Mouse (Mus musculus): ENCODE measurements around the gene Opn1sw. TPM values are rescaled to one million over a fixed set of nuclear protein-coding genes. Genes with fewer than 3 reads are reported as not detected.
"Not testable (repeated sequence)": the region's sequence is repeated elsewhere in the genome, so short reads cannot be mapped to it uniquely, and the experiment has no call there.

Gene Opn1sw
- polyA plus RNA-seq, 1 experiment from 2014 or later, result 0.37 TPM

DNA sequence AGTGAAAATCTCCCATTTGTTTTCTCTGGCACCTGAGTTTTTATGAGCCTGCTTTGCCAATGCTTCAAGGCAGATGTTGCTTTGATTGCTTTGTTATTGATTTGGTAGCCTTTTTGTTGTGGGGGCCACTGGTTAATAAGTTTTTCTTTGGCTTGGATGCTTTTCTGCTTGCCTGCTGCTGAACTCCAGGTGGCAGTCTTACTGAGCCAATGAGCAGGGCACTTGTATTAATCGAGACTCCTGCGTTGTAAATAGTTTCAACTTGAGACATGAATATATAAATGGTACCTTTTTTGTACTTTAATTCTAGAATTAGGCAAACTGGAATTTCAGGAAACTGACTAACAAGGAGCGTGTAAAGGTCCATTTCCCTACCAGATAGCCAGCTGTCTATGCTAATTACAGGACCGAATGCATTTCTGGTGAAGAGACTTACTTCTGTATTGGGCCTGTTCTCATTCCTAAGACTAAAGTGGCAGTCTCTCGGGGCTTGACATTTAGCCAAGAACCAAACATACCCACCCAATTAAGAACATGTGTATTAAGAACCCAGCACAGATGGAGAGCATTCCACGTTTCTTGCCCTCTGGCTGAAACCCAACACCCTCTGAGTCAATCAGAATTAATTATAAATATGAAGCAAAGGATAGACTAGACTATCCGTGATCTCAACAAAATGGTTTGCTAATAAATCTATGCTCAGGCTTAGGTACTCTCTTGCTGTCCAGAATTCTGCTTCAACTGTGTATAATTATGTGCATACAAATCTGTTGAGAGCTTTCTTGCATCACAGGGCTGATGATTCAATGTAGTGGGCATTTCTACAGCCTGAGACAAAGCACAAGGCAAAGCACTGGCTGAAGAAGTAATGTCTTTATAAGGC is 25.8 kb downstream of the Opn1sw start:
- Histone ChIP-seq H3K27me3 (ENCODE audit: control insufficient read depth, insufficient read depth, low read length) (no peaks in the 10 kb centered on the region), H3K36me3 (ENCODE audit: control insufficient read depth, insufficient read depth, low read length) (peaks cover 11% of the 10 kb centered on the region), H3K4me2 (ENCODE audit: low read depth, low read length) (no peak overlapping the region), H3K9me3 (ENCODE audit: control insufficient read depth, low read length) (no peaks in the 10 kb centered on the region), H3K4me1 (ENCODE audit: control insufficient read depth, insufficient read depth, low read length) (no peaks in the 10 kb centered on the region), H3K9ac (replicated peaks; ENCODE audit: low read depth, low read length) (no peak overlapping the region), H3K4me3 (ENCODE audit: low read depth, low read length) (no peak overlapping the region), H3K27ac (ENCODE audit: low read depth, low read length) (no peak overlapping the region)
- 56% methylated on average over 7 of the region's 7 CpGs for WGBS
- ATAC-seq (ENCODE audit: low read depth), result no peak

DNA sequence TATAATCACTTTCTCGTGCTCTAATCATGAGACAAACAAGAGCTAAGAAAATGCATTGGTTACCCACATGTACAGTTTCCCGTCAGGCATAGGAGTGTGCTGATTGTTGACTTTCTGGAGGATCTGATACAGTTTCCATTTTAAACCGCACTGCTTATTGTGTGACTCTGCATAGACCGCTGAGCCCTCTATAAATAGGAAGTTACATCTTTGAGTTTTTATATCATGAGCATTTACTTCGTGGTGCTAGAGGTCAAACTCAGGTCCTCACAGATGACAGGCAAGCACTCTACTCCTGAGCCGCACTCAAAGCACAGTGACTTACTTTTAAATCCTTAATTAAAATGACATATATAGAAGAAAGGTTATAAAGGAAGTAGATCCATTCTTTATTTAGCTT is 28.1 kb downstream of the Opn1sw start:
- H3K4me1 ChIP-seq (ENCODE audit: control insufficient read depth, insufficient read depth, low read length), result no peaks in the 10 kb centered on the region
- ATAC-seq (ENCODE audit: low read depth), result no peak
- H3K4me2 ChIP-seq (ENCODE audit: low read depth, low read length), result no peak overlapping the region
- no peak overlapping the region for H3K4me3 ChIP-seq (ENCODE audit: low read depth, low read length)
- no peak overlapping the region for H3K27ac ChIP-seq (ENCODE audit: low read depth, low read length)
- H3K9me3 ChIP-seq (ENCODE audit: control insufficient read depth, low read length), result no peaks in the 10 kb centered on the region
- H3K36me3 ChIP-seq (ENCODE audit: control insufficient read depth, insufficient read depth, low read length), result no peaks in the 10 kb centered on the region
- no peaks in the 10 kb centered on the region for H3K27me3 ChIP-seq (ENCODE audit: control insufficient read depth, insufficient read depth, low read length)
- 90% methylated on average over 6 of the region's 6 CpGs for WGBS
- H3K9ac ChIP-seq (replicated peaks; ENCODE audit: low read depth, low read length), result no peak overlapping the region

DNA sequence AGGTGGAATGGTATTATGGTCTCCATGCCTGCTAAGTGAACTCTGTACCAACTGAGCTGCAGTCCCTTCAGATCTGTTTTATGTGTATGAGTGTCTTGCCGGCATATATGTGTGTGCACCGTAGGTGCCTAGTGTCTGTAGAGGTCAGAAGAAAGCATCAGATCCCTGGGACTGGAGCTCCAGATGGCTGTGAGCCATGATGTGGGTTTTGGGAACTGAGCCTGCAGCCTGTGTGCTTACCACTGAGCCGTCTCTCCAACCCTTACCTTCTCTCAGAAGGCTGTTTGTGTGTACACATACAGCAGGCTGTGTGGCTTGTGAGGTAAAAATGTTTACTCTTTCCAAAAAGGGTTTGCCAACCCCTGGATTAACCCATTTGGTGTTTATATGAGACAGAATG is 28.9 kb downstream of the Opn1sw start:
- H3K4me3 ChIP-seq (ENCODE audit: low read depth, low read length), result no peak overlapping the region
- no peaks in the 10 kb centered on the region for H3K36me3 ChIP-seq (ENCODE audit: control insufficient read depth, insufficient read depth, low read length)
- H3K9me3 ChIP-seq (ENCODE audit: control insufficient read depth, low read length), result no peaks in the 10 kb centered on the region
- H3K27me3 ChIP-seq (ENCODE audit: control insufficient read depth, insufficient read depth, low read length), result no peaks in the 10 kb centered on the region
- no peak for ATAC-seq (ENCODE audit: low read depth)
- H3K27ac ChIP-seq (ENCODE audit: low read depth, low read length), result no peak overlapping the region
- no peaks in the 10 kb centered on the region for H3K4me1 ChIP-seq (ENCODE audit: control insufficient read depth, insufficient read depth, low read length)
- no peak overlapping the region for H3K9ac ChIP-seq (replicated peaks; ENCODE audit: low read depth, low read length)
- 99% methylated on average over 3 of the region's 3 CpGs for WGBS
- no peak overlapping the region for H3K4me2 ChIP-seq (ENCODE audit: low read depth, low read length)

DNA sequence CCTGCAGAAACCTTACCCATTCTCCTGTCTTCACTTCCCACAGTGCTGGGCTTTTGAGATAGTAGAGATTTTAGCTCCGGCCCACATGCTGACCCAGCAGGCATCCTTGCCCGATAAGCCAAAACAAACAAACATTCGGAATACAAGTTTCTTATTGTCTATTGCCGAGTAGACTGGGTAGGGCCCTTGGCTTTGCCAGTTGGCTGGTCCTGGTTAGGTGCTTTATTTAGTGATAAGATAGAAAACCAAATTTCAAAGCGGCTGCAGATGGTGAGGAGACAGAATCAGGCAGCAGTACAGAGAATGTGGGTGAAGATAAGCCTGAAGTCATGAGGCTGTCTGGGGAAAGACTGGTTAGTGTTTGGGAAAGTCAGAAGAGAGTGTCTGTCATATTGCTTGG is 35.5 kb downstream of the Opn1sw start:
- no peaks in the 10 kb centered on the region for H3K9me3 ChIP-seq (ENCODE audit: control insufficient read depth, low read length)
- H3K36me3 ChIP-seq (ENCODE audit: control insufficient read depth, insufficient read depth, low read length), result no peaks in the 10 kb centered on the region
- no peak overlapping the region for H3K9ac ChIP-seq (replicated peaks; ENCODE audit: low read depth, low read length)
- no peak overlapping the region for H3K27ac ChIP-seq (ENCODE audit: low read depth, low read length)
- no peaks in the 10 kb centered on the region for H3K27me3 ChIP-seq (ENCODE audit: control insufficient read depth, insufficient read depth, low read length)
- no peak overlapping the region for H3K4me3 ChIP-seq (ENCODE audit: low read depth, low read length)
- H3K4me1 ChIP-seq (ENCODE audit: control insufficient read depth, insufficient read depth, low read length), result peaks cover 7% of the 10 kb centered on the region; the same call in 1 of the 2 replicates
- H3K4me2 ChIP-seq (ENCODE audit: low read depth, low read length), result no peak overlapping the region
- WGBS, result 64% methylated on average over 5 of the region's 5 CpGs
- ATAC-seq (ENCODE audit: low read depth), result no peak

DNA sequence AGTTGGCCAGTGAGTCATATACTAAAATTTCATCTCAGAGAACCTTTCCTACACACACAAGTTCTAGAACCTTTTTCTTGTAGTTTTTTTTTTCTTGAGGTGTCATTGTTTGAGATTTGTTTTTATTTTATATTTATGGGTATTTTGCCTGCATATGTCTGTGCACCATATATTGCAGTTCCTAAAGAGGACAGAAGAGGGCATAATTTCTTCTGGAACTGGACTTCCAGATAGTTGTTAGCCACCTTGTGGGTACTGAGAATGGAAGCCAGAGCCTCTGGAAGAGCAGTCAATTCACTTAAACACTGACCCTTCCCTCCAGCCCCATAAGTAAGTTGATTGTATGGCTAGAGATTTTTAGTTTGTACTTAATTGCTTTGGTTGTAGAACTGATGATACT is 36.7 kb downstream of the Opn1sw start:
- peaks cover 7% of the 10 kb centered on the region; the same call in 1 of the 2 replicates for H3K4me1 ChIP-seq (ENCODE audit: control insufficient read depth, insufficient read depth, low read length)
- no peak for ATAC-seq (ENCODE audit: low read depth)
- no peak overlapping the region for H3K4me2 ChIP-seq (ENCODE audit: low read depth, low read length)
- H3K9ac ChIP-seq (replicated peaks; ENCODE audit: low read depth, low read length), result no peak overlapping the region
- H3K27me3 ChIP-seq (ENCODE audit: control insufficient read depth, insufficient read depth, low read length), result no peaks in the 10 kb centered on the region
- no peak overlapping the region for H3K4me3 ChIP-seq (ENCODE audit: low read depth, low read length)
- no peak overlapping the region for H3K27ac ChIP-seq (ENCODE audit: low read depth, low read length)
- H3K36me3 ChIP-seq (ENCODE audit: control insufficient read depth, insufficient read depth, low read length), result no peaks in the 10 kb centered on the region
- no peaks in the 10 kb centered on the region for H3K9me3 ChIP-seq (ENCODE audit: control insufficient read depth, low read length)

DNA sequence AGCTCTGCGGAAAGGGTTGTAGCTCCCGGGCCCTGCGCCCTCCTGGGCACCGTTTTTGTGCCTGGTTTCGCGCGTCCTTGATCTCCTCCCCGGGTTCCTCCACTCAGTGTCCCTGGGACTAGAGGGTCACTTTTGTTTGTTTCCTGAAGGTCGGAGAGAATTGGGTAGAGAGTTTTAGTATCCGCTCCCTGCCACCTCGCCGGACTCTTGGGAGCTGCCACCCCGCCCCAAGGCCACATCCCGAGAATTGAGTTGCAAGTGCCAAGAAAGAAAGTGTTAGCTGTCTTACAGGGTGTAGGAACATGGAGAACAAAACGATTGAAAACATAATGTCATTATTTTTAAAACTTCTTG is 39.9 kb downstream of the Opn1sw start:
- peak overlapping the region; percentile 71 for H3K27ac ChIP-seq (ENCODE audit: low read depth, low read length)
- 0% methylated on average over 14 of the region's 15 CpGs for WGBS
- peak overlapping the region; percentile 86 for H3K9ac ChIP-seq (replicated peaks; ENCODE audit: low read depth, low read length)
- ATAC-seq (ENCODE audit: low read depth), result no peak
- peaks cover 7% of the 10 kb centered on the region; the same call in 1 of the 2 replicates for H3K4me1 ChIP-seq (ENCODE audit: control insufficient read depth, insufficient read depth, low read length)
- H3K9me3 ChIP-seq (ENCODE audit: control insufficient read depth, low read length), result no peaks in the 10 kb centered on the region
- H3K4me2 ChIP-seq (ENCODE audit: low read depth, low read length), result peak overlapping the region; percentile 59
- H3K36me3 ChIP-seq (ENCODE audit: control insufficient read depth, insufficient read depth, low read length), result no peaks in the 10 kb centered on the region
- no peaks in the 10 kb centered on the region for H3K27me3 ChIP-seq (ENCODE audit: control insufficient read depth, insufficient read depth, low read length)
- peak overlapping the region; percentile 88 for H3K4me3 ChIP-seq (ENCODE audit: low read depth, low read length)

DNA sequence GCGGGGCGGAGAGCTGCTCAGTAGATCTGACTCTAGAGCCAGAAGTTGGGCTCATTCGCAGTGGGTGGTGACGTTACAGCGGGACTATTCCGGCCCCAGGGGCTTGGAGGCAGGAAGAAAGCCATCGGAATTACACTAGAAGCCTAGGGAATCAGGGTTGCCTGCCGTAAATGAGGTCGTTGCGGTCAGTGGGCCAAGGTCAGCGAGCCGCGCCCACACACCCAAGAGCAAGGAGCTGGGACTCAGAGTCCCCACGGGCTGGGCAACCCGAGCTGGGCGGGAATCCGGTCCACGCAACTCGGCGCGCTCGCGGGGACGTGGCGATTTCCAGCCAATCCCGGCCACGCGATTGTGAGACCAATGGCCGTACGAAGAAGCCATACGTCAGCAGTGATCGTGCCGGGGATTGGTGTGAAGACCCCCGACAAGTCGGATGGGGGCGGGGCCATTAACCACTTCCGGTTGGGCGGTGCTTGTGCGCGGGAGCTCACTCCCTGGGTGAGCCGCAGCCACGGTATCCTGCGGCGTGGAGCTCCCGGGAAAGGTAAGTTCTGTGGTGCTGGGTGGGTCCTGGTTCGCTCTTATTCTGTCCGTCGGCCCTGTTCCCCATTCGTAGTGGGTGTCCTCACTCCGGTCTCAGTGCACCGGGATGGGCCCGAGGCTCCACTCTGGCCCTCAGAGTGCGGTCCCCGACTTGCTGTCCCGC is 40.5 kb downstream of the Opn1sw start, which contains the start of gene Calu:
TSS of gene Calu (plus strand) at position 405 of the 706 bp plus-strand sequence.
- Histone ChIP-seq H3K4me1 (ENCODE audit: control insufficient read depth, insufficient read depth, low read length) (peaks cover 7% of the 10 kb centered on the region; the same call in 1 of the 2 replicates), H3K9ac (replicated peaks; ENCODE audit: low read depth, low read length) (peak within 1 kb of the TSS; percentile 86), H3K4me3 (ENCODE audit: low read depth, low read length) (peak within 1 kb of the TSS; percentile 88), H3K27me3 (ENCODE audit: control insufficient read depth, insufficient read depth, low read length) (no peaks in the 10 kb centered on the region), H3K4me2 (ENCODE audit: low read depth, low read length) (peak within 1 kb of the TSS; percentile 78), H3K9me3 (ENCODE audit: control insufficient read depth, low read length) (no peaks in the 10 kb centered on the region), H3K27ac (ENCODE audit: low read depth, low read length) (peak within 1 kb of the TSS; percentile 81), H3K36me3 (ENCODE audit: control insufficient read depth, insufficient read depth, low read length) (no peaks in the 10 kb centered on the region)
- under 1% methylated on average over 55 of the region's 55 CpGs for WGBS
- ATAC-seq (ENCODE audit: low read depth), result peak; percentile 100

DNA sequence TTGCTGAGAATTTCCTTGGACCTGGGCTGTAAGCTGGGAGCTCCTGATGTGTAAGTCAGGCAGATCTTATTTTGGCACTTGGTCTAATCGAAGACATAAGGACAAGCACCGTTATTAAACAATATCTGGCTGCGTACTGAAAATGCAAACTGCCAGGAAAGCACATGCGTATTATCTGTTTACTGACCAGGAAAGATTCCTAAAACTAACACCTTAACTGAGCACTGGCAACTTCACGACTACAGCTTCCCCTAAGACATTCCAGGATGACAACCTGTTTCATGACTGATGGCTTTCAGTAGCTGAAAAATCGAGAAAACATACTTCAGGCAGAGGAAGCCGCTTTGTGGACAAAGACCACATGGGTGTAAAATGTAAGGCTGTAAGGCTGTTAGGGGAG is 41.1 kb downstream of the Opn1sw start:
- Histone ChIP-seq H3K27me3 (ENCODE audit: control insufficient read depth, insufficient read depth, low read length) (no peaks in the 10 kb centered on the region), H3K4me2 (ENCODE audit: low read depth, low read length) (peak overlapping the region; percentile 78), H3K4me1 (ENCODE audit: control insufficient read depth, insufficient read depth, low read length) (peaks cover 7% of the 10 kb centered on the region; the same call in 1 of the 2 replicates), H3K4me3 (ENCODE audit: low read depth, low read length) (peak overlapping the region; percentile 88), H3K27ac (ENCODE audit: low read depth, low read length) (peak overlapping the region; percentile 81), H3K9me3 (ENCODE audit: control insufficient read depth, low read length) (no peaks in the 10 kb centered on the region), H3K9ac (replicated peaks; ENCODE audit: low read depth, low read length) (peak overlapping the region; percentile 68), H3K36me3 (ENCODE audit: control insufficient read depth, insufficient read depth, low read length) (no peaks in the 10 kb centered on the region)
- no peak for ATAC-seq (ENCODE audit: low read depth)
- 41% methylated on average over 7 of the region's 7 CpGs for WGBS

DNA sequence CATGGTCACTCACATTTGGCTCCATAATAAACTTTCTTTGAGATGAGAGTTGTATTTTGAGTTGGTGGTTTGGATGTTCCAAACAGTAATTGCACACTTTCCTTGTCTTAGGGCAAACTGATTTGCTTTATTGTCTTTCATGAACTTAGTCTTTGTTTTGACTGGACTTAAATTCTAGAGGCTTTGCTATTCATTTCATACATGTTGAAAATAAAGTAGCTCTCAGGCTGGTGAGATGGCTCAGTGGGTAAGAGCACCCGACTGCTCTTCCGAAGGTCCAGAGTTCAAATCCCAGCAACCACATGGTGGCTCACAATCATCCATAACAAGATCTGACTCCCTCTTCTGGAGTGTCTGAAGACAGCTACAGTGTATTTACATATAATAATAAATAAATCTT is 41.8 kb downstream of the Opn1sw start:
- WGBS, result 92% methylated on average over 2 of the region's 2 CpGs

More for the DNA sequence above, 41.8 kb downstream of the Opn1sw start:
- H3K4me3 ChIP-seq (ENCODE audit: low read depth, low read length); H3K27ac ChIP-seq (ENCODE audit: low read depth, low read length); H3K27me3 ChIP-seq (ENCODE audit: control insufficient read depth, insufficient read depth, low read length); H3K4me1 ChIP-seq (ENCODE audit: control insufficient read depth, insufficient read depth, low read length); H3K4me2 ChIP-seq (ENCODE audit: low read depth, low read length); H3K36me3 ChIP-seq (ENCODE audit: control insufficient read depth, insufficient read depth, low read length); H3K9ac ChIP-seq (replicated peaks; ENCODE audit: low read depth, low read length); H3K9me3 ChIP-seq (ENCODE audit: control insufficient read depth, low read length); ATAC-seq (ENCODE audit: low read depth): not testable (repeated sequence)
